Mouse (Mus musculus) limb, embryonic 11.5 days (tissue): ENCODE measurements around the gene Arhgap15. TPM values are rescaled to one million over a fixed set of nuclear protein-coding genes. Genes with fewer than 3 reads are reported as not detected.

Source experiments
- ATAC-seq: fragments of 200-750 bp; cut with Nextera tagmentation; 2 replicates; pipeline ENCODE4 v1.8.0; 2017; ENCODE audit warnings: low read depth; ENCODE audit not compliant: insufficient number of reproducible peaks, low FRiP score, low TSS enrichment
- DNase-seq: peaks from one replicate; pipeline ENCODE4 v3.0.0-alpha.2; 2015; ENCODE audit warnings: low spot score
- H3K27ac ChIP-seq: fragments of 300-500 bp; sonication (generic); replicated peaks from 2 replicates; pipeline ENCODE4 v1.5.1; 2014; ENCODE audit warnings: low read depth, mild to moderate bottlenecking, low read length
- H3K27me3 ChIP-seq: fragments of 300-500 bp; sonication (generic); 2 replicates; pipeline ENCODE4 v1.6.1; 2014; ENCODE audit warnings: mild to moderate bottlenecking, low read length, mixed read lengths; ENCODE audit not compliant: control insufficient read depth, insufficient read depth
- H3K36me3 ChIP-seq: fragments of 300-500 bp; sonication (generic); 2 replicates; pipeline ENCODE4 v1.6.1; 2014; ENCODE audit warnings: mild to moderate bottlenecking, low read length, moderate library complexity, mixed read lengths; ENCODE audit not compliant: control insufficient read depth, insufficient read depth
- H3K4me1 ChIP-seq: fragments of 300-500 bp; sonication (generic); 2 replicates; pipeline ENCODE4 v1.6.1; 2014; ENCODE audit warnings: low read length, mixed read lengths; ENCODE audit not compliant: control insufficient read depth, insufficient read depth
- H3K4me2 ChIP-seq: fragments of 300-500 bp; sonication (generic); 2 replicates; pipeline ENCODE4 v1.6.1; 2014; ENCODE audit warnings: low read depth, mild to moderate bottlenecking, moderate library complexity; ENCODE audit not compliant: severe bottlenecking
- H3K4me3 ChIP-seq: fragments of 300-500 bp; sonication (generic); 2 replicates; pipeline ENCODE4 v1.5.1; 2014; ENCODE audit warnings: low read depth, low read length
- H3K9ac ChIP-seq: fragments of 300-500 bp; sonication (generic); 2 replicates; pipeline ENCODE4 v1.6.1; 2014; ENCODE audit warnings: mild to moderate bottlenecking, low read length
- H3K9me3 ChIP-seq: fragments of 300-500 bp; sonication (generic); 2 replicates; pipeline ENCODE4 v1.6.1; 2016; ENCODE audit warnings: low read length; ENCODE audit not compliant: control insufficient read depth
- WGBS: fragments of 180-500 bp; shearing (Covaris S2); extraction: QIAGEN DNeasy Blood & Tissue Kit; methylation state at CpG from one replicate; pipeline ENCODE4 v1.1.7; 2014; 5-methylcytosine and 5-hydroxymethylcytosine counted together
- polyA plus RNA-seq: library from polyadenylated mRNA; unstranded; fragments of >200 nt; fragmentation: Nextera tagmentation; extraction: Ambion mirVana; gene quantifications from 2 replicates; pipeline ENCODE4 v1.2.1, GENCODE M21; 2014

The Arhgap15 gene
- polyA plus RNA-seq, 1 experiment from 2014 or later: 0.32 TPM

- Histone ChIP-seq H3K27ac (no peak overlapping the region), H3K36me3 (no peaks in the 10 kb centered on the region), H3K4me1 (no peaks in the 10 kb centered on the region), H3K4me2 (no peak overlapping the region), H3K4me3 (no peak overlapping the region), H3K27me3 (no peaks in the 10 kb centered on the region), H3K9me3 (no peaks in the 10 kb centered on the region), H3K9ac (no peak overlapping the region)
- 47% methylated on average over 1 of the region's 1 CpGs for WGBS
- ATAC-seq (no peak), DNase-seq (no peak)
Observed at GRCm38 (mm10) chr2:43764456-43764855, 15.8 kb downstream of the Arhgap15 start.

GRCm38 (mm10) chr2:43766200-43766599, 17.6 kb downstream of the Arhgap15 start:
- H3K36me3 ChIP-seq: no peaks in the 10 kb centered on the region
- no peak overlapping the region for H3K4me2 ChIP-seq
- no peak overlapping the region for H3K4me3 ChIP-seq
- WGBS: 89% methylated on average over 3 of the region's 3 CpGs
- no peak overlapping the region for H3K27ac ChIP-seq
- DNase-seq: no peak
- no peaks in the 10 kb centered on the region for H3K4me1 ChIP-seq
- no peaks in the 10 kb centered on the region for H3K27me3 ChIP-seq
- H3K9me3 ChIP-seq: no peaks in the 10 kb centered on the region
- no peak for ATAC-seq
- H3K9ac ChIP-seq: no peak overlapping the region

GRCm38 (mm10) chr2:43769850-43770570, 21.4 kb downstream of the Arhgap15 start:
- Histone ChIP-seq H3K4me2 (no peak overlapping the region), H3K27me3 (no peaks in the 10 kb centered on the region), H3K4me3 (no peak overlapping the region), H3K36me3 (no peaks in the 10 kb centered on the region), H3K4me1 (no peaks in the 10 kb centered on the region), H3K27ac (no peak overlapping the region), H3K9me3 (no peaks in the 10 kb centered on the region), H3K9ac (no peak overlapping the region)
- ATAC-seq (no peak), DNase-seq (no peak)
- 86% methylated on average over 2 of the region's 2 CpGs for WGBS

- Histone ChIP-seq H3K4me2 (no peak overlapping the region), H3K4me1 (no peaks in the 10 kb centered on the region), H3K27me3 (no peaks in the 10 kb centered on the region), H3K36me3 (no peaks in the 10 kb centered on the region), H3K9me3 (no peaks in the 10 kb centered on the region), H3K9ac (no peak overlapping the region), H3K4me3 (no peak overlapping the region), H3K27ac (no peak overlapping the region)
- 76% methylated on average over 5 of the region's 5 CpGs for WGBS
- ATAC-seq (no peak), DNase-seq (no peak)
Observed at GRCm38 (mm10) chr2:43772640-43773039, 24.0 kb downstream of the Arhgap15 start.

- Histone ChIP-seq H3K9ac (no peak overlapping the region), H3K4me2 (no peak overlapping the region), H3K4me3 (no peak overlapping the region), H3K27me3 (peaks cover 5% of the 10 kb centered on the region; the same call in 1 of the 2 replicates), H3K27ac (no peak overlapping the region), H3K9me3 (no peaks in the 10 kb centered on the region), H3K4me1 (no peaks in the 10 kb centered on the region), H3K36me3 (no peaks in the 10 kb centered on the region)
- DNase-seq (no peak), ATAC-seq (no peak)
- WGBS: 21% methylated on average over 3 of the region's 3 CpGs
Observed at GRCm38 (mm10) chr2:43782157-43782556, 33.5 kb downstream of the Arhgap15 start.

GRCm38 (mm10) chr2:43783759-43784735, 35.4 kb downstream of the Arhgap15 start:
- WGBS: 60% methylated on average over 7 of the region's 7 CpGs
- no peaks in the 10 kb centered on the region for H3K36me3 ChIP-seq
- DNase-seq: no peak
- H3K9me3 ChIP-seq: no peaks in the 10 kb centered on the region
- H3K9ac ChIP-seq: no peak overlapping the region
- no peak overlapping the region for H3K4me3 ChIP-seq
- peaks cover 5% of the 10 kb centered on the region; the same call in 1 of the 2 replicates for H3K27me3 ChIP-seq
- ATAC-seq: no peak
- H3K27ac ChIP-seq: no peak overlapping the region
- H3K4me2 ChIP-seq: no peak overlapping the region
- no peaks in the 10 kb centered on the region for H3K4me1 ChIP-seq

GRCm38 (mm10) chr2:43786101-43786500, 37.5 kb downstream of the Arhgap15 start:
- H3K27ac ChIP-seq: no peak overlapping the region
- no peaks in the 10 kb centered on the region for H3K4me1 ChIP-seq
- no peaks in the 10 kb centered on the region for H3K9me3 ChIP-seq
- peaks cover 5% of the 10 kb centered on the region; the same call in 1 of the 2 replicates for H3K27me3 ChIP-seq
- no peak for ATAC-seq
- no peak for DNase-seq
- no peak overlapping the region for H3K9ac ChIP-seq
- H3K36me3 ChIP-seq: no peaks in the 10 kb centered on the region
- no peak overlapping the region for H3K4me2 ChIP-seq
- 13% methylated on average over 3 of the region's 3 CpGs for WGBS
- no peak overlapping the region for H3K4me3 ChIP-seq

GRCm38 (mm10) chr2:43787141-43787540, 38.5 kb downstream of the Arhgap15 start:
- no peak overlapping the region for H3K4me3 ChIP-seq
- DNase-seq (no peak), ATAC-seq (no peak)
- no peaks in the 10 kb centered on the region for H3K9me3 ChIP-seq
- no peak overlapping the region for H3K27ac ChIP-seq
- H3K27me3 ChIP-seq: peaks cover 5% of the 10 kb centered on the region; the same call in 1 of the 2 replicates
- no peak overlapping the region for H3K4me2 ChIP-seq
- 44% methylated on average over 12 of the region's 12 CpGs for WGBS
- H3K36me3 ChIP-seq: no peaks in the 10 kb centered on the region
- no peaks in the 10 kb centered on the region for H3K4me1 ChIP-seq
- no peak overlapping the region for H3K9ac ChIP-seq
